Mouse (Mus musculus) ES-Bruce4 (cell line): ENCODE results near the gene Camta1.

ENCODE experiments used
- CTCF ChIP-seq: IDR thresholded peaks from one replicate; pipeline ENCODE4 v1.8.1; 2011; ENCODE audit warnings: low read depth, low read length
- EP300 ChIP-seq: IDR thresholded peaks from 2 replicates; pipeline ENCODE4 v1.6.1; 2011; ENCODE audit warnings: low read depth, low read length; ENCODE audit not compliant: insufficient read depth
- POLR2A ChIP-seq: IDR thresholded peaks from one replicate; pipeline ENCODE4 v1.8.1; 2011; ENCODE audit warnings: low read length; ENCODE audit not compliant: insufficient read depth

DNA sequence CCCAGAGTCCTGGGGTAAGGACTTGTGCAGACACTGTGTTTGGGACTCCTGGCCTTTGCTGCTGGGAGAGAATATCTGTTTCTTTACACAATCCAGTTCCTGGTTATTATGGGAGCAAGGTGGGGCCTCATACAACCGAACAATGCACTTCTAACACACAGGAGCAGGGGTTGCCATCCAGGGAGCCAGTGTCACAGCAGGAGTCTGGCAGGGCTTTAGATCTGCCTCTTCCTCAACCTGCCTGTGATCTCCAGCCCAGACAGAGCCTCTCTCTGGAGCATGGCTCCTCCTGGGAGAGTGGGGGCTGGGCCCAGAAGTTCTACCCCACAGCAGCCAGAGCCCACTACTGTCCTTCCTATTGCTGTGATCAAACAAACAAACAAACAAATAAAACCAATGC, 483.9 kb downstream of the Camta1 start:
- no peak for TF ChIP-seq CTCF
- no peak for TF ChIP-seq EP300
- no peak for TF ChIP-seq POLR2A
